Mouse (Mus musculus) adipocyte (in vitro differentiated cells): ENCODE results near the gene Stat5b.

Experiments used
- DNase-seq: peaks from one replicate; pipeline ENCODE4 v3.0.0-alpha.2; 2016; ENCODE audit warnings: low spot score

The Stat5b gene

GRCm38 (mm10) chr11:100811132-100811531, 39.4 kb downstream of the Stat5b start:
- DNase-seq = no peak

- no peak for DNase-seq
Observed at GRCm38 (mm10) chr11:100810516-100810915, 40.0 kb downstream of the Stat5b start.

GRCm38 (mm10) chr11:100806380-100807305, 43.9 kb downstream of the Stat5b start:
- DNase-seq = no peak

DNA sequence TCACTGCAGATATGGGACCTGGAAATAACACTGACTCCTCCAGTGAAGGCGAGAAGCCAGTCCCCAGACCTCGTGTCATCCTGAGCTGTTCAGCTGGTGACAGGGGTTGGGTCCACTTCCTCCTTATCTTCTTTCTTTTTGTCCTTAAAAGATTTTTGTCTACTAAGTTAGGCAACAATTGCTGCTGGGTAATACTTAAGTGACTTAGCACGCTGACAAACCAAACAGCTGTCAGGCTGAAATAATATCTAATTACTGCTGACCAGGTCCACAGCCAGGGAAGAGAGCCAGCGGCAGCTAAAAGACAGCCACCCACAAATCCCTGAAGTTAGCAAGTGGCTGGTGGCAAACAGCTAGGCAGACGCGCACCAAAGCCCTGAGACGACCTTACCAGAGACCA, 45.0 kb downstream of the Stat5b start:
- DNase-seq = no peak

- no peak for DNase-seq
Observed at GRCm38 (mm10) chr11:100804409-100804808, 46.1 kb downstream of the Stat5b start.

GRCm38 (mm10) chr11:100799426-100799825, 51.1 kb downstream of the Stat5b start:
- no peak for DNase-seq

DNA sequence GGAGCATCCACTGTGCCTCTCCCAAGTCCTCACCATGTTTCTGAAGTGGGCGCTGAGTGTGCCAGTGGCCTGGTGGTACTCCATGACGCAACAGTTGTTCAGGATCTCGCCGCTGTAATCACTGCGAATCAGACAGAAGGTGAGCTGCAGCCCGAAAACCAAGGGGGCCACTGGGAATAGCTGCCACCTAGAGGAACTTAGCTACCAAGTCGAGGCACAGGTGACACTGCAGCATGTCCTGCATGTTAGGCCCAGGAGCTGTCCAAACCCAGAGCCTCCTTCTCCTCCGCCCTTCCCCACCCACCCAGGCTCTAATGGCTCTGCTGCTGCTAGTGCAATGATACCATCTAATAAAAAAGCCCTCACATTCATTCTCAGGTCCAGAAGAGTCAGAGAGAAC, 53.9 kb downstream of the Stat5b start:
- DNase-seq = no peak

- DNase-seq = no peak
Observed at GRCm38 (mm10) chr11:100795386-100795785, 55.1 kb downstream of the Stat5b start.

GRCm38 (mm10) chr11:100791457-100792049, 59.0 kb downstream of the Stat5b start:
- DNase-seq = peak; percentile 88

- peak; percentile 79 for DNase-seq
Observed at GRCm38 (mm10) chr11:100790644-100791043, 59.9 kb downstream of the Stat5b start.

DNA sequence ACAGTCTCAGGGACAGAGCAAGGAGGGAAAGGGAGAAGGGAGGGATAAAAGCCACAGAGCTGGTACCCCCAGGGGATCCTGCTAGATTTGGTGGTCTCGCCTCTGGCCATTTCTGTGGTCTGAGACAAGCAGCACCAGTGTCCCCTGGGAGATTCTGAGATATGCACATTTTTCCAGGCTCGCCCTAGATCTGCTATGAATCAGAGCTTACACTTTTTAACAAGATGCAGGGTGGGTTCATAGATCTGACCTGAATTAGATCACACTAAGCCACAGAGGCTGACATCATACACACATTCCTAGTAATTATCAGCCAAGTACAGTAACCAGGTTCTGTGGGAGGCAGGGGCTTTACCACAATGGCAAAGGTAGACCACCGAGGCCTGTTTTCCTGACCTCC, 60.8 kb downstream of the Stat5b start:
- DNase-seq = no peak

GRCm38 (mm10) chr11:100785774-100786173, 64.8 kb downstream of the Stat5b start:
- DNase-seq = no peak

DNA sequence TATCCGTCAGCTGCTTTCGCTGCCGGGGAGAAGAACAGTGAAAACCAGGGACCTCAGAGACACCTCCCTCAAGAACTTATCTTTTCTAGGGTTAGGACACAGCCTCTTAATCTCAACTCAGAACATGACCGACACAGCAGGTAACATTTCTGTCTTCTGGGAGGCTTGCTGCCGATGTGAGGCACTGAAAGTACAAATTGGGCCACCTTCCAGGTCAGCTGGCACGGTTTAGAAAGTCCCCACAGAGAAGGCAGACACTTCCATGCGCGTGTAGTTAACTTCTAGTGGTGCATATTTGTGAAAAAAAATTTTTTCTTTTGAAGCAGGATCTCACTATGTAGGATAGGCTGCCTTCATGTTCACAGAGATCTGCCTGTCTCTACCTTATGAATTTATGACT, 66.2 kb downstream of the Stat5b start:
- DNase-seq = no peak

DNA sequence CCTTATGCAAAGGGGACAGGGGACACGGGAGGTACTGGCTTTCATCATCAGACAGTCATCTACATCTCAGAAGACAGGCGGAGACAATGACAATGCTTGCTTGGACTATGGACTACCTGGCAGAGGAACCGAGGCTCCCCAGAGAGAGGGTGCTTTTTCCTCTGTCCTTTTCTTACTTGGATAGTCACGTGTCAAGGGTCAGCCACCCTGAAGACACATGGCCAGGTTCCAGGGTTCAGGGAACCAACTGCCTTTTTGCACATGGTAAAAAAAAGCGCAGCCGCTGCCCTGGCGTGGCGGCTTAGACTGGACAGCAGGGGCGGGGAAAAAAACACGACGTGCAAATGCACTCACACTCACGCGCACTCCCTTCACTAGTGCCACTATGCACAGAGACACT, 68.0 kb downstream of the Stat5b start:
- DNase-seq = no peak

DNA sequence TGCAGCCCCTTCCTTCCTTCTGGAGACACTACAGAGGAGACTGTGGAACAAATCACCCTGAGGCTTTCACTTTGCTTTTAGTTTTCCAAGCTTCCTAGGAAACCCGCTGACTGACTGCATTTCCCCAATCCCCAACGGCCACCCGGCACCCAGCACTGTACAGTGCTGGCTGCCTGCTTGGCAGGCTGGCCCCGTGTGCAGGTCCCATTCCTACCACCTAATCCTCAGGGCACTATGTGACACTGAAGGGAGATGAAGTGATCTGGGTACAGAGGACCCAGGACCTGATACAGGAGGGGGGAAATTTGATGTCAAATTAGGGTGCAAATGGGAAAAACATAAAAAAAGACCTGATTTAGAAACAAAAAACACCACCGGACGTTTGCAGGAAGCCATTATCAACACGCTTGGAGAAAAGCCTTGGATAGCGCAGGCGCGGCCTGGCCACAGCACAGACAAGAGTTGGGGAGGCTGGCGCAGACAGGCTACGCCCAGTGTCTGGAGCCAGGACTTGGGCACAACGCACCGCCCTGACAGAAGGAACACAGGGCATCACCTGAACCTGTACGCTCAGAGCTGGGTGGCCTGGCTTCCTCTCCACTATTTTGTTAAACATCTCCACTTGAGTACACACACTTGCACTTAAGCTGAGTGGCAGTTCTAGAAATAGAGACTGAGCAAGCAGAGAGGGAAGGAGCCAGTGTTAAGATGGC, 68.6 kb downstream of the Stat5b start:
- DNase-seq = no peak

GRCm38 (mm10) chr11:100780247-100780646, 70.3 kb downstream of the Stat5b start:
- DNase-seq = no peak

GRCm38 (mm10) chr11:100778069-100778468, 72.5 kb downstream of the Stat5b start:
- no peak for DNase-seq

DNA sequence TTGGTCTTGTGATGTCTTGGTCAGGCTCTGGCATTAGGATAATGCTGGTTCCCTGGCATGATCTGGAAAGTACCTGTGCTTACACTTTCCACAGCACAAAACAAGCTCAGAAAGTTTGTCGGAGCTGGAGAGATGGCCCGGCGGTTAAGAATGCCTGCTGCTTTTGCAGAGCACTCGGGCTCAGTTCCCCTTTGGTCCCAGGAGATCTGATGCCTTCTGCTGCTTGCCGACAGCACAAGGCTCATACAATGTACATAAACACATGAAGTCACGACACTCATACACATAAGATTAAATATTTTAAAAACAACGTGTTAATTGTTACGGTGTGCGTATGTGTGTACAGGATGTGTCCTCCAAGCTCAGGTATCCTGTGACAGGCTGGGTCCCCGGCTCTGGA, 74.6 kb downstream of the Stat5b start:
- no peak for DNase-seq

DNA sequence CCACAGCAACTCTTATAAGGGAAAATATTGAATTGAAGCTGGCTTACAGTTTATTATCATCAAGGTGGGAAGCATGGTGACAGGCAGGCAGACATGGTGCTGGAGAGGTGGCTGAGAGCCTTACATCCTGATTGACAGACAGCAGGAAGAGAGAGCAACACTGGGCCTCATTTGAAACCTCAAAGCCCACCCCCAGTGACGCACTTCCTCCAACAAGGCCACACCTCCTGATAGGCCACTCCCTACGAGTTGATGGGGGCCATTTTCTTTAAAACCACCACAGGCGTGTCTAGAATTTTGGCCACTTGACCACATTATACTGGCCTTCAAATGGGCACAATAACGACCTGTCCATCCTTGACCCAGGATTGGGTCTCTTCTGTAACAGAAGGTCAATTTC, 76.3 kb downstream of the Stat5b start:
- no peak for DNase-seq

GRCm38 (mm10) chr11:100770646-100771408, 79.7 kb downstream of the Stat5b start, which contains the start of gene Ghdc:
Gene Ghdc, minus strand, starts transcription at chr11:100770957.
- peak; percentile 81 for DNase-seq

DNA sequence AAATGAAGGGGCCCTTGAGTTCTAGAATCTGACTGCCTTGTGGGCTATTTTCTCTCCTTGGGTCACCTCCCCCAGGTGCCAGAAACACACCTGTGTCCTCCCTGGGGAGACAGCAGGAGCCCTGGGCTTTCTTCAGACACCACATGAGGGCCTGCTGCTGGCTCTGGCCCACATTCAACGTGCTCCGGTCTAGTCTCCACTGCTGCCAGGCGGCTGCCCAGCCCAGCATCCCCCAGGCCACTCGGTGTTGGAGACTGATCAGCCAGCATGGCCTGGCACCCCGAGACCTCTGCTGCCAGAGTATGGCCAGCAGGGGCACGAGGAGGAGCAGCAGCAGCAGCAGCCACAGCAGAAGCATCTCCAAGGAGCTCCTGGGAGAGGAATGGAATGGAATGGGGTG, 80.5 kb downstream of the Stat5b start:
- DNase-seq = no peak

- DNase-seq = no peak
Observed at GRCm38 (mm10) chr11:100767871-100768270, 82.7 kb downstream of the Stat5b start.
